Mouse (Mus musculus) adipocyte (in vitro differentiated cells): ENCODE results near the gene Cela2a.

Experiments
- DNase-seq: peaks from one replicate; pipeline ENCODE4 v3.0.0-alpha.2; 2016; ENCODE audit warnings: low spot score

The Cela2a gene

DNA sequence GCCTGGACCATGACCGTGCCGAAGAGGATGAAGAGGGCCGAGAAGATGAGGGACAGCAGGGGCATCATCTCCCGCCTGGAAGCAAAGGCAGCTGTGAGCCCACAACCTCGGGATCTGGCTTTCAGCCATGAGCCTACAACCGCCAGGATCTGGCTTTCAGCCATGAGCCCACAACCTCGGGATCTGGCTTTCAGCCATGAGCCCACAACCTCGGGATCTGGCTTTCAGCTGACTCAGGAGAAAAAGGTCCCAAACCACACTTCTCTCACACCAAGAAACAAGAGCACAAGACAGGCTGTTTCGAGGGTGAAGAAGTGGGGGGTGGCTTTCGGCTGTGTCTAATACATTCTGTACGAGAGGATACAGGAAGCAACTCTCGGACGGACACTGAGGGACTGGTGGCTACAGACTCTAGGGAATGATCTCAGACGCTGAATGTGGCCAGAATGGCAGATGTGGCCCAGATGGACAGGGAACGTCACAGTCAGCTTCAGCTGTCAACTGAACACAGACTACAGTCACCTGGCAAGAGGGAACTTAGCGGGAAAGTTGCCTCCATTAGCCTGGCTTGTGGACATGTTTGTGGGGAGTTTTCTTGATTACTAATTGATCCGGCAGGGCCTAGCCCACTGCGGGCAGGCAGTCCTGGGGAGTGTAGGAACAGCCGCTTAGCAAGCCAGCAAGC, 59.1 kb downstream of the Cela2a start:
- no peak for DNase-seq

DNA sequence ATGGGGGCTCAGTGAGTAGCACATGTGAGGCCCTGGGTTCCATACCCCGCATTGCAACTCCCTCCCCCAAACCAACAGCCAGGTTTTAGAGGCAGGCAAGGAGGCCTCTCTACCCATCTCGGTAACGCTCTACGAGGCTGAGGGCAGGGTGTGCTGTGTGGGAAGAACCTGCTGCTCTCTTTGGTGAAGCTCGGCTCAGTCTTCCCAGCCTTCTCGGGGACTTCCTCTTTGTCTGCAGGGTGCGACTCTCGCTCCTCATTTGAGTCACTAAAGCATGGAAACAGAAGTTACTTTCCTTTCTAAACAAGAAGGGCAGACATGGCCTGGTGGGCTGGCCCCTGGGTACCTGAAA, 59.7 kb downstream of the Cela2a start:
- DNase-seq = no peak

DNA sequence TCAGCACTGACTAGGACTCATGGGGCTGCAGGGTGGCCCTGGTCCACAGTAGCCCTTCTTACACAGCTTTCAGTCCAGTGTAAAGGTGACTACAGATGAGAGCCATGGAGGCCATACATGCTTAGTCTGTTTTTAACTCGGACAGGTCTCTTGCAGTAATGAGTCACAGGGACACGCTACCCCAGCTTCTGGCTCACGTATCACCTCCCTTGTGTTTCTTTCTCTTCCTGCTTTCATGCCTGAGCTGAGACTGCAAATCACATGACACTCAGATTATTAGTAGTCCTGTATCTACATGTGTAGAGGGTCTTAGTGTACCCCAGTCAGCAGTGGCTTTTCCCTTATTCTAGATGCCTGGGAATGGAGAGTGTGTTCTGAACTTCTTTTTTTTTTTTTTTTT, 61.0 kb downstream of the Cela2a start:
- DNase-seq = no peak
